Mouse (Mus musculus): ENCODE measurements around the gene Fam20a.
"Not testable (repeated sequence)": the region's sequence is repeated elsewhere in the genome, so short reads cannot be mapped to it uniquely, and the experiment has no call there.

The Fam20a gene

DNA sequence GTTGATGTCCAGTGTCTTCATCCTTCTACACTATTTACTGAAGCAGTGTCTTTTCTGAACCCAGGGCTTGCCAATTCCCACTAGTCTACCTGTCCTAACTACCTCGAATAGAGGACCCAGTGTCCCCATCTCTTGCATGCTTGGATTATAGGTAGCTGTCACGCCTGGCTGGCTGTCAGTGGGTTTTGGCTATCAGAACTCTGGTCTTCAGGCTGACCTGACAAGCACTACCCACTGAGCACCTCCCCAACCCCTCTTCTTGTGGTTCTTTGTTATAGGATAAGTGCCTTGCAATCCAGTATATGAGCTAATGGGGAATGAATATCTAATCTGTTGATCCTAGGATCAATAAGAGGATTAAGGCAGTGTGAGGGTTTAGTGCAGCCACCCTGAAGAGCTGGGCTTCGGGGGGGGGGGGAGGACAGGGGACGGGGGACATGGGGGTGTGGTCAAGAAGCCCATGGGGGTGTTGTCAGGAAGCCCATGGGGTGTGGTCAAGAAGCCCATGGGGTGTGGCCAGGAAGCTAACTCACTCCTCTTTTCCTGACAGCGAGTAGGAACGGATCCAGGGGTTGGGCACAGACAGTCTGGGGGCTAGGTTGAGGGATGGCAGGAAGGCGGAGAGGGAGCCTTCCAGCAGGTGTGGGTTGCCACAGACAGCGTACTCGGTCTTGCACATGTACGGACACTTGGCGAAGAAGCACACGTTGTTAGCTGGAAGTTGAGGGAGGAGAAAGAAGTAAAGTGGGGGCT lies 45.3 kb downstream of the Fam20a start:
- DNase-seq = no peak

- DNase-seq = no peak
These were observed 46.3 kb downstream of the Fam20a start for GRCm38 (mm10) chr11:109675771-109676170.

DNA sequence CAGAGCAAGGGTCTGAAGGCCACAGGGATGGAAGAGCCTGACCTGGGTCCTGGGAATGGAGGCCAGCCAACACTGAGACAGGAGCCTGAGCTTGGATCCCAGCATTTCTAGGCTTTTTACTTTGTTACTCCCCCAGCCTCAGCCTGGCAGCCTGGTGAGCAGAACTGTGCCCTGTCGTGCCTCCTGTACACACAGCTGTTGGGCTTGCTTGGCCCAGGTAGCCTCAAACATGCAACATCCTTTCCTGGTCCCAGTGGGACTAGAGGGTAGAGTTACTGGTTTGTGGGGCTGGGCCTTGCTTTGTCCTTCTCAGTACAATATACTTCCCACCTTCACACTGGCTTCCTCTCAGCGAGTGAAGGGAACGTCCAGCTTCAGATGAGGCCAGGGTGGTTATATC lies 46.9 kb downstream of the Fam20a start:
- no peak for DNase-seq

- no peak for DNase-seq
These were observed 47.5 kb downstream of the Fam20a start for GRCm38 (mm10) chr11:109674542-109674941.

- no peak for DNase-seq
These were observed 48.3 kb downstream of the Fam20a start for GRCm38 (mm10) chr11:109673741-109674140.

DNA sequence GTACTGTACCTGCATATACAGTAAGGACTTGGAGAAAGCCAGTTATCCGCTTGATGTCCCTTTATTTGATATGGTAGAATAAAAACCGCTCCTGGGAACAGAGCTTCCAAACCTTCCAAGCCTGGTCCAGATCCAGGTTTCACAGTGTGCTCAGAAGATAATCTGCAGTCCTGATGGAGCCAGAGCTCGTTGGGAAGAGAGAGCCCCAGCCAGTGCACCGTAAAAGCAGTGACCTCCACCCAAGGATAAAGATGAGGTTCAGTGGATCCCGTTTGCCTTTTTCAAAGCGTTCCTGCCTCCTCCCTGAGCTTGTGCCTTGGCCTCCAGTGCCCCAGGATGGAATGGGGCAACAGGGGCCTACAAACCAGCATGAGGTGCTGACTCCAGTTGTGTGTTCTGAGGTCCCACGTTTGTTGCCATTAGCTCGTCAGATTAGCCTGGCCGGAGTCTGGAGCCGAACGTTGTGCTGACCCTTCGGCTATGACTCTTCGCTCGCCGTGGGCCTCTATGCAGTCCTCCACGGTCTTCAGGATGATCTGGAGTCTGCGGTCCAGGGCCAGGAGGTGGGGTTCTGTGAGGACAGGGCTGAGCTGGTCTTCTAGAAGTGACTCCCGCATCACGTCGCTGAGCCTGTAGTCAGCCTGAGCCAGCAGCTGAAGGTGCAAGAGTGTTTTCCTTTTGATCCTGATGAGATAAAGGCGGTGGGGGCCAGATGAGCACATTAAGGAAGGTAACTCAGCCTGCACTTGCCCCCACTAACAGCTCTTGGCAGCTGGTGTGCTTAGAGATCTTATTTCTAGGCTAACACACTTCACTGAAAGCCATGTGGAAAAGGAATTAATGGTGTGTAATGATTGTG lies 49.0 kb downstream of the Fam20a start:
- DNase-seq = no peak

- no peak for DNase-seq
These were observed 49.7 kb downstream of the Fam20a start for GRCm38 (mm10) chr11:109672396-109672795.

- DNase-seq = no peak
These were observed 50.1 kb downstream of the Fam20a start for GRCm38 (mm10) chr11:109672021-109672324.

- DNase-seq = no peak
These were observed 50.7 kb downstream of the Fam20a start for GRCm38 (mm10) chr11:109671136-109672020.

DNA sequence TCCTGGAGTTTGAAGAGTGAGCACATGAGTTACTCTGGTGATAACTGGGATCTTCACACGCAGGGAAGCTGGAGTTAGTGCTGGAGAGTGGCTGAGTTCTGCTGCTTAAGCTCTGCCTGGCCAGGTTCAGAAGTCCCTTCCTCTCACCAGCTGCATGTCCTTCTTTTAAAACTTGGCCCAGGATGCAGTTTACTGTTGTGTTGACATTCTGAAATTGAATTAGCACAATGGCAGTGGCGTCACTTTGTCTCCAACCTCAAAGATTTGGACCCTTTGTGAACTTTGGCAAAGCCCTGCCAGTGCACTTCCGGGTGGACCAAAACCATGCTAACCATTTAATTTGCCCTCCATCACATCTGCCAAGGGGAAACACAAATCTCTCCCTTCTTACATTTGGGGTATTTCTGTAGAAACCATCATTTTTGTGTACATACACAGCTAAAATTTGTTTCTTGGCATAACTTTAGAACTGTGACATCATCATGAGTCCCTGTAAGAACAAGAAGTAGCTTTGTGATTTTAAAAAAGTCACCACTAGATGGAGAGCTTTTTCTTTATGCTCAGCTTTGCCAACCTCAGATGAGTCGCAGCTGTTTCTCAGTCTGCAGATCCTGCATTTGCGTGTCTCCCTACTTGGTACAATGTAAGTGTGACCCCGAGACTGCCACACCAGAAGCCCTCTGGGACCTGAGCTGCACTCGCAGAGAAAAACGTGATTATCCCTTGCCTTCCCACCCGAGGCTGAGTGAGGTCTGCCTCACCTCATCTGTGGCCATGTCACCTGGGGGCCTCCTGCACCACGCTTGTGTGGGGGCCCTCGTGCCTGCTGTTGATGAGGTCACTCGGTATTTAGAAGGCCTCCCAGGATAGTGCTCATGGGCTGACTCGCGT lies 51.8 kb downstream of the Fam20a start:
- DNase-seq = no peak

GRCm38 (mm10) chr11:109669149-109669708 lies 52.9 kb downstream of the Fam20a start:
- no peak for DNase-seq

DNA sequence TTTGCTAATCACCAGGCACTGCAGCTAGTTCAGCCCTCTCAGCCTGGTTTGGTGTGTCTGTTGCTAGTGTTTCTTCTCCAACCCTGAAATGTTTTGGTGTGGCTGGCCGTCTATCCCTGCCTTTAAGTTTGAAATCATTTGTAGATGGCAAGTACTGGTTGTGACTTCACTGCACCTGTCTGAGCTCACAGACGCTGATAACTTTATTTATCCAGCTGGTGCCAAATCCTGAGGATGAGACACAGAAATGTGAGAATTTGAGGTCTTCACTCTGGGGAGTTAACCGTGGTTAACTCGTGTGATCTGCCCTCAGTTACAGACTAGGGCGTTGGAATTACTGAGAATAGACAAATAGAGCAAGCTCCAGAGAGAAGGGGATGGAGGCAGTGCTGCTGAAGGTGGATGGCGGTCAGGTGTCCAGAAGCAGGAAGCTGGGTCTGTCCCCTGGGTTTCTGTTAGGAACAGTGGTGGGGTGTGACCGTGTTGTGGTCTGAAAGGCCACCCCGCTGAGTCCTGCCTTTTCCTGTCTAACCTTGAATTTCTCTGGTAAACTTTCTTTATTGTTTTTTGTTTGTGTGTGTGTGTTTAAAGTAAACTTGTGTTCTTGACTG lies 53.9 kb downstream of the Fam20a start:
- DNase-seq = no peak

- DNase-seq = no peak
These were observed 54.7 kb downstream of the Fam20a start for GRCm38 (mm10) chr11:109667371-109667770.

- no peak for DNase-seq
These were observed 55.7 kb downstream of the Fam20a start for GRCm38 (mm10) chr11:109666411-109666810.

DNA sequence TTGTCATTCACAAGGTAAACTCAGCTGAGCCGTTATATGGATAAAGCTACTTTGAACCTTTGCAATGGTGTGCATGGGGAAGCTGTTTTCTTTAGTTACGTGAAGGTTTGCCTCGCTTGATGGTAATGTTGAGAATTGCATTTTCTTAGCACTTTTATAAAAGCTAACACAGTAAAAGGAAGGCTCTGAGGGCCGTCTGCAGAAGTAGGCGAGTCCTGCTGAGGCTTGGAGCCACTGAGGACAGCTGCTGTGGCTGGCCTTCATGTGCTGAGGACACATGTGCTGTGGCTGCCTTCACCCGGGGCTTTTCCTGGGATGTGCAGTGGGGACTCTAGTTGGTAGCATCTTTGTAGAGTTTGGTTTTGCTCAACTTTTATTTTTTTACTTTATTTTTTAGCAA lies 56.7 kb downstream of the Fam20a start:
- no peak for DNase-seq

DNA sequence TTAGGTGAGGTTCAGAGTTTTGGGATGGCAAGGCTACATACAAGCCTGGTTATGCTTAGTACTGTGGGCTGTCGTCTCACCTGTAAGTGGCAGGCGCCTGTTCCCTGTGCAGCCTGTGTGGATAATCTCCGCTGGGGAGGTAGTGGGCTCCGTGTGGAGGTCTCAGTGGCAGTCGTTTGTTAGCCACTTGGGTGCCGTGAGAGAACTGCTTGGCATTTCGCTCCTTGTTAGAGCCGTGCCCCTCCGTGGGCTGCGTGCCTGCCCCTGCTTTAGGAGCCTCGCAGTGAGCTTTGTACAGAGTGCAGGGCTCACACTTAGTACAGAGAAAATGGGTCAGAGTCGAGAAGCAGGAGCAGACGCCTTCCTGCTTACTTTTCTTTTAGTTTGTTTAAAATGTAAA lies 57.8 kb downstream of the Fam20a start:
- no peak for DNase-seq

DNA sequence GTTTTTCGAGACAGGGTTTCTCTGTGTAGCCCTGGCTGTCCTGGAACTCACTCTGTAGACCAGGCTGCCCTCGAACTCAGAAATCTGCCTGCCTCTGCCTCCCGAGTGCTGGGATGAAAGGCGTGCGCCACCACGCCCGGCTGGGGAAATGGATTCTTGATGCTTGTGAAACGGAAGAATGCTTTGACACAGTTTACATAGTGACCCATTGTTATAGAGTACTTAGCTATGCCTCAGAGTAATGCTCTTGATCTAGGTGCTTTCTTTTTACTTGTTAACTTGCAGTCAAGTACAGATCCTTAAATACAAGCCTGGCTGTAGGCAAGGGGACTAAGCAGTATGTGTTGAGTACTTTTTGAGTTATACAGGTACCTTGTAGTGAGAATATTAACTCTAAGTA lies 61.6 kb downstream of the Fam20a start:
- not testable (repeated sequence) for DNase-seq

- no peak for DNase-seq
These were observed 65.8 kb downstream of the Fam20a start for GRCm38 (mm10) chr11:109656232-109656631.

DNA sequence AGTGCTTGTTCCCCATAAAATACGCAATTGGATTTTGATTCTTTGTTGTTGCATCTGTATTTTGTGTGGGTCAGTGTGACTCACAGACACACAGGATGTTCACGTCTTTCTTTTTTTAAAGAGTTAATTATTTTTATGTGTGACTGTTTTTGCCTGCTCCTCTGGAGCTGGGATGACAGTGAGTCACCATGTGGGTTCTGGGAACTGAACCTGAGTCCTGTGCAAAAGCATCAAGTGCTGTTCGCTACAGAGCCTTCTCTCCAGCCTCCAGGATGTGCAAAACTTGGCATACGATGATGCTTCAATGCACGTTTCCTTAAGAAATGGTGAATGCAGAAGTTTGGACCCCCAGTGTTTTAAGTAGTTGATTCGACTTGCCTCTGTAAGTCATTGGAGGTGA lies 67.5 kb downstream of the Fam20a start:
- DNase-seq = no peak

DNA sequence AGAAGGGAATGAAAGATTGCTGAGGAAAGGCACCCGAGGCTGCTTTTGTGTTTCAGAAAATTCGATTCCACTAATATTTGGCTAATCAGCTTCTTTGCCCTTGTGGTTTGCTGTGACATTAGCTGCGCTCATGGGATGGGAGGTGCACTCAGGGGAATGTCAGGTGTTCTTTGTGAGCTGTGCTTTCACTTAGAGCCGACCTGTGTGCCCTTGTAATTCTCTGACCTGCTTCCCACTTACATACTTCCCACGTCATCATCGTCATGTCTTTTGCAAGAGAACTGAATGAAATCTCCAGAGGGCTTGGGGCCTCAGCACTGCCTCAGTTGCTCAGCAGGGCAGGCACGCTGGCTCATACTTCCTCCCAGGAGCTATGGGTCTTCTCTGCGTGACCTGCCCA lies 68.9 kb downstream of the Fam20a start:
- no peak for DNase-seq

DNA sequence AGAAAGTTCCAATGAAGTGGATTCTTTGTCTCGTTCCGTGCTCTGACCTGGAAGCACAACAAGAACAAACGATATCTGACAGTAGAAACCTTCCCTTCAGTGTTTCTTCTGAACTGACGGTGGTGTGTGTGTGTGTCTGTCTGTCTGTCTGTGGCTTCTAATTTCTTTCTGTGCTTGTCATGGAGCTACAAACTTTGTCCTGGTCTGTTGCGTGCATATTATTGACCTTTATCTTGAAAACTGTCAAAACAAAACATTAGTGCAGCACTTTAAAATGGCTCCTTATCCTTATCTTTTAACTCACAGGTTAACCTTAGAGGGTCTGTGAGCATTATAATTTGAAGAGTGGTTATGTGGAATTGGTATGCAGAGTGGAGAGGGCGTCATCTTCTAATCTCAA lies 69.6 kb downstream of the Fam20a start:
- DNase-seq = no peak
